Mouse (Mus musculus): ENCODE data around the gene F5. TPM values are rescaled to one million over a fixed set of nuclear protein-coding genes. Genes with fewer than 3 reads are reported as not detected.

The F5 gene
- polyA plus RNA-seq, 1 experiment from 2014 or later = 0.27 TPM

GRCm38 (mm10) chr1:164120777-164121158 lies 30.9 kb upstream of the F5 start:
- 79% methylated on average over 3 of the region's 3 CpGs for WGBS

GRCm38 (mm10) chr1:164123836-164124235 lies 27.8 kb upstream of the F5 start:
- WGBS = 40% methylated on average over 3 of the region's 3 CpGs

More at GRCm38 (mm10) chr1:164120777-164121158, 30.9 kb upstream of the F5 start:
- no peak overlapping the region for H3K4me3 ChIP-seq (ENCODE audit: low read length)
- no peaks in the 10 kb centered on the region for H3K36me3 ChIP-seq (ENCODE audit: control insufficient read depth, insufficient read depth, low read length)
- H3K9ac ChIP-seq (ENCODE audit: low read depth, low read length) = no peak overlapping the region
- H3K27ac ChIP-seq (ENCODE audit: low read depth, low read length) = no peak overlapping the region
- no peak for ATAC-seq (ENCODE audit: low FRiP score, low TSS enrichment)
- H3K27me3 ChIP-seq (ENCODE audit: control insufficient read depth, insufficient read depth, low read length) = no peaks in the 10 kb centered on the region
- H3K4me2 ChIP-seq (replicated peaks; ENCODE audit: low read depth, low read length) = no peak overlapping the region
- no peaks in the 10 kb centered on the region for H3K9me3 ChIP-seq (ENCODE audit: control insufficient read depth, low read length)
- H3K4me1 ChIP-seq (ENCODE audit: control insufficient read depth, insufficient read depth, low read length) = no peaks in the 10 kb centered on the region

GRCm38 (mm10) chr1:164130013-164130412 lies 21.6 kb upstream of the F5 start:
- Histone ChIP-seq H3K9ac (ENCODE audit: low read depth, low read length) (no peak overlapping the region), H3K36me3 (ENCODE audit: control insufficient read depth, insufficient read depth, low read length) (no peaks in the 10 kb centered on the region), H3K27ac (ENCODE audit: low read depth, low read length) (no peak overlapping the region), H3K9me3 (ENCODE audit: control insufficient read depth, low read length) (no peaks in the 10 kb centered on the region), H3K4me3 (ENCODE audit: low read length) (no peak overlapping the region), H3K27me3 (ENCODE audit: control insufficient read depth, insufficient read depth, low read length) (no peaks in the 10 kb centered on the region), H3K4me2 (replicated peaks; ENCODE audit: low read depth, low read length) (no peak overlapping the region), H3K4me1 (ENCODE audit: control insufficient read depth, insufficient read depth, low read length) (no peaks in the 10 kb centered on the region)
- 41% methylated on average over 3 of the region's 3 CpGs for WGBS
- ATAC-seq (ENCODE audit: low FRiP score, low TSS enrichment) = peak; percentile 90

More at GRCm38 (mm10) chr1:164123836-164124235, 27.8 kb upstream of the F5 start:
- no peak for ATAC-seq (ENCODE audit: low FRiP score, low TSS enrichment)
- Histone ChIP-seq H3K27ac (ENCODE audit: low read depth, low read length) (no peak overlapping the region), H3K4me3 (ENCODE audit: low read length) (no peak overlapping the region), H3K36me3 (ENCODE audit: control insufficient read depth, insufficient read depth, low read length) (no peaks in the 10 kb centered on the region), H3K9me3 (ENCODE audit: control insufficient read depth, low read length) (no peaks in the 10 kb centered on the region), H3K4me1 (ENCODE audit: control insufficient read depth, insufficient read depth, low read length) (no peaks in the 10 kb centered on the region), H3K9ac (ENCODE audit: low read depth, low read length) (no peak overlapping the region), H3K27me3 (ENCODE audit: control insufficient read depth, insufficient read depth, low read length) (no peaks in the 10 kb centered on the region), H3K4me2 (replicated peaks; ENCODE audit: low read depth, low read length) (no peak overlapping the region)

GRCm38 (mm10) chr1:164132609-164133008 lies 19.0 kb upstream of the F5 start:
- 75% methylated on average over 1 of the region's 1 CpGs for WGBS
- Histone ChIP-seq H3K9ac (ENCODE audit: low read depth, low read length) (no peak overlapping the region), H3K9me3 (ENCODE audit: control insufficient read depth, low read length) (no peaks in the 10 kb centered on the region), H3K4me1 (ENCODE audit: control insufficient read depth, insufficient read depth, low read length) (no peaks in the 10 kb centered on the region), H3K27ac (ENCODE audit: low read depth, low read length) (no peak overlapping the region), H3K27me3 (ENCODE audit: control insufficient read depth, insufficient read depth, low read length) (no peaks in the 10 kb centered on the region), H3K4me3 (ENCODE audit: low read length) (no peak overlapping the region), H3K4me2 (replicated peaks; ENCODE audit: low read depth, low read length) (no peak overlapping the region), H3K36me3 (ENCODE audit: control insufficient read depth, insufficient read depth, low read length) (no peaks in the 10 kb centered on the region)
- ATAC-seq (ENCODE audit: low FRiP score, low TSS enrichment) = no peak

GRCm38 (mm10) chr1:164134101-164134500 lies 17.5 kb upstream of the F5 start:
- no peaks in the 10 kb centered on the region for H3K27me3 ChIP-seq (ENCODE audit: control insufficient read depth, insufficient read depth, low read length)
- no peaks in the 10 kb centered on the region for H3K36me3 ChIP-seq (ENCODE audit: control insufficient read depth, insufficient read depth, low read length)
- H3K4me1 ChIP-seq (ENCODE audit: control insufficient read depth, insufficient read depth, low read length) = no peaks in the 10 kb centered on the region
- 64% methylated on average over 6 of the region's 6 CpGs for WGBS
- H3K9ac ChIP-seq (ENCODE audit: low read depth, low read length) = no peak overlapping the region
- H3K9me3 ChIP-seq (ENCODE audit: control insufficient read depth, low read length) = no peaks in the 10 kb centered on the region
- no peak overlapping the region for H3K4me2 ChIP-seq (replicated peaks; ENCODE audit: low read depth, low read length)
- ATAC-seq (ENCODE audit: low FRiP score, low TSS enrichment) = no peak
- no peak overlapping the region for H3K27ac ChIP-seq (ENCODE audit: low read depth, low read length)
- no peak overlapping the region for H3K4me3 ChIP-seq (ENCODE audit: low read length)

- Histone ChIP-seq H3K36me3 (ENCODE audit: control insufficient read depth, insufficient read depth, low read length) (no peaks in the 10 kb centered on the region), H3K4me1 (ENCODE audit: control insufficient read depth, insufficient read depth, low read length) (no peaks in the 10 kb centered on the region), H3K9ac (ENCODE audit: low read depth, low read length) (no peak overlapping the region), H3K9me3 (ENCODE audit: control insufficient read depth, low read length) (no peaks in the 10 kb centered on the region), H3K4me3 (ENCODE audit: low read length) (no peak overlapping the region), H3K27ac (ENCODE audit: low read depth, low read length) (no peak overlapping the region), H3K27me3 (ENCODE audit: control insufficient read depth, insufficient read depth, low read length) (no peaks in the 10 kb centered on the region), H3K4me2 (replicated peaks; ENCODE audit: low read depth, low read length) (no peak overlapping the region)
- WGBS = 53% methylated on average over 5 of the region's 5 CpGs
- no peak for ATAC-seq (ENCODE audit: low FRiP score, low TSS enrichment)
These were observed 16.3 kb upstream of the F5 start for GRCm38 (mm10) chr1:164135360-164135759.

- 24% methylated on average over 11 of the region's 11 CpGs for WGBS
- Histone ChIP-seq H3K27ac (ENCODE audit: low read depth, low read length) (no peak overlapping the region), H3K4me2 (replicated peaks; ENCODE audit: low read depth, low read length) (no peak overlapping the region), H3K4me1 (ENCODE audit: control insufficient read depth, insufficient read depth, low read length) (no peaks in the 10 kb centered on the region), H3K4me3 (ENCODE audit: low read length) (no peak overlapping the region), H3K36me3 (ENCODE audit: control insufficient read depth, insufficient read depth, low read length) (no peaks in the 10 kb centered on the region), H3K9ac (ENCODE audit: low read depth, low read length) (no peak overlapping the region), H3K9me3 (ENCODE audit: control insufficient read depth, low read length) (no peaks in the 10 kb centered on the region), H3K27me3 (ENCODE audit: control insufficient read depth, insufficient read depth, low read length) (no peaks in the 10 kb centered on the region)
- ATAC-seq (ENCODE audit: low FRiP score, low TSS enrichment) = no peak
These were observed 15.7 kb upstream of the F5 start for GRCm38 (mm10) chr1:164135960-164136359.

- Histone ChIP-seq H3K4me3 (ENCODE audit: low read length) (no peak overlapping the region), H3K9me3 (ENCODE audit: control insufficient read depth, low read length) (no peaks in the 10 kb centered on the region), H3K4me2 (replicated peaks; ENCODE audit: low read depth, low read length) (no peak overlapping the region), H3K4me1 (ENCODE audit: control insufficient read depth, insufficient read depth, low read length) (no peaks in the 10 kb centered on the region), H3K9ac (ENCODE audit: low read depth, low read length) (no peak overlapping the region), H3K27me3 (ENCODE audit: control insufficient read depth, insufficient read depth, low read length) (no peaks in the 10 kb centered on the region), H3K27ac (ENCODE audit: low read depth, low read length) (no peak overlapping the region), H3K36me3 (ENCODE audit: control insufficient read depth, insufficient read depth, low read length) (no peaks in the 10 kb centered on the region)
- ATAC-seq (ENCODE audit: low FRiP score, low TSS enrichment) = no peak
- WGBS = 73% methylated on average over 6 of the region's 6 CpGs
These were observed 15.0 kb upstream of the F5 start for GRCm38 (mm10) chr1:164136636-164137035.

GRCm38 (mm10) chr1:164138365-164139130 lies 13.1 kb upstream of the F5 start:
- 5% methylated on average over 5 of the region's 5 CpGs for WGBS
- H3K9me3 ChIP-seq (ENCODE audit: control insufficient read depth, low read length) = no peaks in the 10 kb centered on the region
- H3K27ac ChIP-seq (ENCODE audit: low read depth, low read length) = no peak overlapping the region
- ATAC-seq (ENCODE audit: low FRiP score, low TSS enrichment) = peak; percentile 84
- no peaks in the 10 kb centered on the region for H3K27me3 ChIP-seq (ENCODE audit: control insufficient read depth, insufficient read depth, low read length)
- no peak overlapping the region for H3K4me3 ChIP-seq (ENCODE audit: low read length)
- no peaks in the 10 kb centered on the region for H3K4me1 ChIP-seq (ENCODE audit: control insufficient read depth, insufficient read depth, low read length)
- no peak overlapping the region for H3K9ac ChIP-seq (ENCODE audit: low read depth, low read length)
- H3K4me2 ChIP-seq (replicated peaks; ENCODE audit: low read depth, low read length) = no peak overlapping the region
- no peaks in the 10 kb centered on the region for H3K36me3 ChIP-seq (ENCODE audit: control insufficient read depth, insufficient read depth, low read length)
